Mouse (Mus musculus) CD4-positive helper T cell, adult 2 months (primary cell): Measurements from ENCODE around the gene Nfyc.

Experiments
- DNase-seq: peaks from one replicate; pipeline ENCODE4 v3.0.0-alpha.2; 2012; ENCODE audit warnings: low read depth, missing footprints, low spot score

The Nfyc gene

DNA sequence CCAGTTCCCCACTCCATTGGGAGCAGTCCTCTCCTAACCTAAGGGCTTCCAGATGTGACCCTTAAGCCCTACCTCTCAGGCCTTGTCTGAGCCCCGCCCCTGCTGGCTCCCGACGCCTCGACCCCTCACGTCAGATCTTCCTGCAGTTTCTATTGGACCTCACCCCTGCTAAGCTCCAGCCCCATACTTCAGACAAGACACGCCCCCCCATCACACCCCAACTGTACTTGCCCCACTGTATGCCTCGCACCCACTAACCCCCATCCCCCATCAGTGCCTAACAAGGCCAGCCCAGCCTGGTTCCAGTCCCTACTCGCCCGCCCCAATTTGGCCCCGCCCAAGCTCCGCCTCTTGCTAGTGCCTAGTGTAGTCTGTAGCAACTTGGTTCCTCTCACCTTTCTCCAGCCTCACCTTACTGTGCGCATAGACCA lies 115.2 kb downstream of the Nfyc start:
- peak; percentile 69 for DNase-seq

DNA sequence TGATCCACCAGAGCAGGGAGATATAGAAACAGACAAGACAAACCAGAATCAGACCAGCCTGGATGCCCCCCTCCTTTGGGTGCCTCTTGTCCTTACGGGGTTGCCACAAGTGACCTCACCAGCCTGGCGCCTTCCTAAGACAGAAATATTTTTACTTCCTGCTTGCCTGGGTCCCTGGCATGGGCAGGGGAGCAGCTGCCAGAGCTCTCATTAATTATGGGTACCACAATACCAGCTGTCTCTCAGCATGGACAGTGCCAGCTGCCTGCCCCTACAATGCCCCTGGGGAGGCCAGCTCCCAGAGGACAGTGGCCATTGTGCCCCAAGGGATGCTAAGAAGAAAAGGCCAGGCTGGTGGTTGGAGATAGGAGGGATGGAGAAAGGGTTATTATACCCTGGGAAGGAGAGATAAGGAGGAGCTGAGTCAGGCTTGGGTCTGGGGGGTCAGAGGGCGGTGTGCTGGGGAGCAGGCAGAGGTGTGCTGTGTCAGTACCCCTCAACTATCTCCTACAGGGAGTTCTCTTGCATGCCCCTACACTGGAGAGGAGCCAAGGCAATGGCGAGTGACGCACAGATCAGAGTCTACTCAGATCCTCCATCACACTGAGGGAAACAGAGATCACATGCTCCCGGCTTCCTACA lies 117.4 kb downstream of the Nfyc start:
- DNase-seq: no peak

DNA sequence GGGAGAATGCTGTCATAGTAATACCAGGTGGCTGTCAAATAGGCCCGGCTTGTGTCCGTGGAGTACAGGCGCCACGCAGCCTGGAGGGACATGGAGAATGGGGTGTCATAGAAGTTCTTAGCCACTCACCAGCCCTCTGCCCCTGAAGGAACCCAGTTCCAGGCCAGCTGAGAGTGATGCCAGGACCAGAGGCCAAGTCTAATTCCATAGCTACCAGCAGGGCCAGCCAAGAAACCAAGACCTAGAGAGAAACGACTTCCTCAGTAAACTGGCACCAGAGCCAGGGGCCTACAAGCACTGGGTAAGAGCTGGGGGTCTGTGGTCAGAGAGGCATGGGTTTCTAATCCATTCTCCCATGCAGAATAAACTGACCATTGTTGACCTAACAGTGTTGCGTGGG lies 118.4 kb downstream of the Nfyc start:
- no peak for DNase-seq

DNA sequence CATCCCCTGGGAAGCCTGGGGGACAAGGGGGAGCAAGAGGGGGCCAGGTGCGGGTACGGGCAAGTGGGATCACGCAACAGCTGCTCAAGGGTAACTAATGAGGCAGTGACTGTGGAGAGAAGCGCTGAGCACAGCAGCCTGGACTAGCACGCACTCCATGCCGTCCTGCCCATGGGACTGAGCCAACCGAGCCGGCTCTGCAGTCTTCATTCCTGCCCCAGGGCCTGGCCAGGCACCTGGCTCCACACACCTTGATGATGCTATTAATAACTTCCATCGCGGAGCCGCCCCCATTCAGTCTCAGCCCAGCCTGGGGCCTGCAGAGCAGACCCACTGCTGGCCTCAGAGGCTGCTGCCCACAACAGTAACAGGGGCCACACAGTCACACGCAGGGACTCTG lies 119.1 kb downstream of the Nfyc start:
- no peak for DNase-seq
